Mouse (Mus musculus) heart, postnatal 0 days (tissue): ENCODE measurements at regions not wholly inside any gene's neighbourhood (a gene's known extent, or its start where the extent isn't known, plus 50 kb on each side); places are given as distances from the start of the nearest gene placed in this dataset.

Experiments
- CTCF ChIP-seq: IDR thresholded peaks from 2 replicates; pipeline ENCODE4 v1.5.1; 2016; ENCODE audit warnings: antibody characterized with exemption, control low read depth, low read depth
- EP300 ChIP-seq: IDR thresholded peaks from 2 replicates; pipeline ENCODE4 v1.6.1; 2016; ENCODE audit warnings: antibody characterized with exemption, low read depth

DNA sequence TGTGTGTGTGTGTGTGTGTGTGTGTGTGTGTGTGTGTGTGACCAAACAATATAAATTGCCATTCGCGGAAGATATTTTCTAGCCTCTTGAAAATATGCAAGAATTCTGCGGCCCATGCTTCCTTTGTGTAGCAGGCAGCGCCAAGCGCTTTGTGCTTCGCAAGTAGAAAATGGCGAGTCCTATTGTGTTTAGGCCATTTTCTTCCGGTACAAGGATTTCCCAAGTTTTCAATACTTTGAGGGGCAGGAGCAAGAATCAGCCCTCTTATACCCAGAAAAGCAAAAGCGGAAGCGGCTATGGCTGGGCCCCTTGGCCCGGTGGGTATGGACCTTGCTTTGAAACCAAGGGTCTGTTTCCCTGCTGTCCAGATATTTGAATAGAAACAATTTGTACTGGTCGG is 157.4 kb upstream of the Cypt12 start:
- TF ChIP-seq CTCF (no peak), EP300 (no peak)
